Mouse (Mus musculus) forebrain, embryonic 10.5 days (tissue): ENCODE data around the gene Rreb1. TPM values are rescaled to one million over a fixed set of nuclear protein-coding genes. Genes with fewer than 3 reads are reported as not detected.
"Not testable (repeated sequence)": the region's sequence is repeated elsewhere in the genome, so short reads cannot be mapped to it uniquely, and the experiment has no call there.

Experiments
- DNase-seq: peaks from one replicate; pipeline ENCODE4 v3.0.0-alpha.2; 2017; ENCODE audit warnings: low spot score; ENCODE audit errors: extremely low spot score
- H3K27ac ChIP-seq: fragments of 300-500 bp; sonication (generic); 2 replicates; pipeline ENCODE4 v1.5.1; 2016; ENCODE audit warnings: mild to moderate bottlenecking
- H3K27me3 ChIP-seq: fragments of 300-500 bp; sonication (generic); 2 replicates; pipeline ENCODE4 v1.6.1; 2016; ENCODE audit warnings: mild to moderate bottlenecking; ENCODE audit not compliant: poor library complexity, severe bottlenecking
- H3K36me3 ChIP-seq: fragments of 300-500 bp; sonication (generic); replicated peaks from 2 replicates; pipeline ENCODE4 v1.6.1; 2016; ENCODE audit warnings: mild to moderate bottlenecking, moderate library complexity
- H3K4me1 ChIP-seq: fragments of 300-500 bp; sonication (generic); 2 replicates; pipeline ENCODE4 v1.6.1; 2016
- H3K4me3 ChIP-seq: fragments of 300-500 bp; sonication (generic); 2 replicates; pipeline ENCODE4 v1.5.1; 2016; ENCODE audit warnings: mild to moderate bottlenecking, moderate library complexity
- H3K9me3 ChIP-seq: fragments of 300-500 bp; sonication (generic); 2 replicates; pipeline ENCODE4 v1.6.1; 2016; ENCODE audit warnings: mild to moderate bottlenecking, moderate library complexity
- WGBS: fragments of 180-500 bp; shearing (Covaris S2); methylation state at CpG from one replicate; pipeline ENCODE4 v1.1.7; 2016; 5-methylcytosine and 5-hydroxymethylcytosine counted together
- polyA plus RNA-seq: library from polyadenylated mRNA; unstranded; fragments of >200 nt; fragmentation: Nextera tagmentation; extraction: Ambion mirVana; gene quantifications from 2 replicates; pipeline ENCODE4 v1.2.1, GENCODE M21; 2016

Gene Rreb1
- polyA plus RNA-seq, 1 experiment from 2014 or later: 6.6 TPM

DNA sequence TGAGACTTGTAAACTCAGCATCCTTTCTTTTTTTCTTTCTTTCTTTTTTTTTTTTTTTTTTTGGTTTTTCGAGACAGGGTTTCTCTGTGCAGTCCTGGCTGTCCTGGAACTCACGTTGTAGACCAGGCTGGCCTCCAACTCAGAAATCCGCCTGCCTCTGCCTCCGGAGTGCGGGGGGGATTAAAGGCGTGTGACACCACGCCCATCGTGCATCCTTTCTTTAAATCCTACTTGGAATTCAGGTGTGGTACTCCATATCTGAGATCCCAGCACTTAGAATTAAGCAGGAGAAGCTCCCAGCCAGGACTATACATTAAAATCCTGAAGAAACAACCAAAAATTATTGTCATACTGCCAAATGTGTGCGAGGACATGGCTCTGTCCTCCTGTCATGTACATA is 57.6 kb downstream of the Rreb1 start:
- H3K36me3 ChIP-seq, H3K4me3 ChIP-seq, H3K27ac ChIP-seq, DNase-seq, H3K9me3 ChIP-seq: not testable (repeated sequence)
- Histone ChIP-seq H3K4me1 (peaks cover 31% of the 10 kb centered on the region), H3K27me3 (peaks cover 28% of the 10 kb centered on the region)
- 92% methylated on average over 8 of the region's 9 CpGs for WGBS

DNA sequence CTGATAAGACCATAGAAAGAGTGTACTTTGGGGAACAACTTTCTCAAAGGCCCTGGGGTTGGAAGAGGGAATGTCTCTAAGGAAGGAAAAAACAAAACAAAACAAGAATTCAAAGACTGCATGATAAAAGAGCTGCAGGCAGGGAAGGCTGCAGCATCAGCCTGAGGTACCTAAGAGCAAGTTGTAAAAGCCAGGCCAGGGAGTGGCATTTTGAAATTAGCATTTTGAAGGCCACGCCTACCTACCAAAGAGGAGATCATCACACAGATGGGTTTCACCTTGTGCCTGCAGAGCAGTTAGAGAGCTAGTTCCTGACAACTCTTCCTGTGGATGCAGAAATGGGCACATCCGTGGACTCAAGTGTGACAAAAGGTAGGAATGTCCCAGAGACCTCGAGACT is 59.2 kb downstream of the Rreb1 start:
- peaks cover 5% of the 10 kb centered on the region; the same call in 1 of the 2 replicates for H3K36me3 ChIP-seq
- H3K27ac ChIP-seq: no peak overlapping the region
- peaks cover 15% of the 10 kb centered on the region for H3K4me1 ChIP-seq
- H3K9me3 ChIP-seq: no peaks in the 10 kb centered on the region
- DNase-seq: no peak
- WGBS: 71% methylated on average over 3 of the region's 3 CpGs
- peaks cover 13% of the 10 kb centered on the region for H3K27me3 ChIP-seq
- H3K4me3 ChIP-seq: no peak overlapping the region

DNA sequence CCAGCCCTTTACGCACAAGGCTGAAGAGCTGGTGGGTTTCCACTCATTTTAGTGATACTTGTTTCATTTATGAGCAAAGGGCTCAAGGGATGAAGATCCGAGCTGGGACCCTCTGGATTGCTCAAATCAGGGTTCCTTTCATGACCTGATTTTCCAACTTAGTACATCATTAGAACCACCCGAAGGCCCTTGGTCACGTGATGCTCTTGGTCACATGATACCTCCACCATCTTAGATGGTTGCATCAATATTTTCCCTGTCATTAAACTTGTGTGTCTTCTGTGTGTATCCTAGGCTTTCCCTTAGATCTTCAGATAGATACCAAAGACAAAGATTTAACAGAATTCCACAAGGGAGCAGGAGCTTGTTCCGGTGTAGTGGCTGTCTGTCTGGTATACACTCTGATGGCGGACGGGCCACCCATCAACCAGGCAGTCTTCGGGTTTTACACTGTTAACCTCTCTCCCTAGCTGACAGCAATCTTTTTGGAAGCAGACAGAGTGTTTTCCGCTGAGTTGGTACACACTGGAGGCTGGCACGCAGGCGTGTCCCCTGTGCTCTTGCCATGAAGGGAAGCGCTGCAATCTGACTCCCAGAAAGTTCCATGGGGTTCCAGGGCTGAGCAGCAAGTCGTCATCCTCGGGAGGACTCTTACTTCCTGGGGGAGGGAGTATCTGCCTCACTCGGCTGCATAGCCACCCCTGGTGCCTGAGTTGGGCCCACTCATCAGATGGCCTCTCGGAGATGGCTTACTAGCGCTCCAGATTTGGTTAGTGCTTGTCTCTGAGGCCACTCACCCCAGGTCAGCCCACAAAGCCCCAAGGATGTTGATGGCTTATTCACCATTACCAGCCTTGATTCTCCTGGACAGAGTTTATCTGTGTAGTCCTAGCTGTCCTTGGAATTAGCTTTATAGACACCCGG is 60.3 kb downstream of the Rreb1 start:
- Histone ChIP-seq H3K4me1 (peaks cover 5% of the 10 kb centered on the region), H3K36me3 (peaks cover 5% of the 10 kb centered on the region; the same call in 1 of the 2 replicates), H3K27me3 (peaks cover 1% of the 10 kb centered on the region; the same call in 1 of the 2 replicates), H3K9me3 (no peaks in the 10 kb centered on the region), H3K27ac (no peak overlapping the region), H3K4me3 (no peak overlapping the region)
- no peak for DNase-seq
- 89% methylated on average over 18 of the region's 18 CpGs for WGBS

DNA sequence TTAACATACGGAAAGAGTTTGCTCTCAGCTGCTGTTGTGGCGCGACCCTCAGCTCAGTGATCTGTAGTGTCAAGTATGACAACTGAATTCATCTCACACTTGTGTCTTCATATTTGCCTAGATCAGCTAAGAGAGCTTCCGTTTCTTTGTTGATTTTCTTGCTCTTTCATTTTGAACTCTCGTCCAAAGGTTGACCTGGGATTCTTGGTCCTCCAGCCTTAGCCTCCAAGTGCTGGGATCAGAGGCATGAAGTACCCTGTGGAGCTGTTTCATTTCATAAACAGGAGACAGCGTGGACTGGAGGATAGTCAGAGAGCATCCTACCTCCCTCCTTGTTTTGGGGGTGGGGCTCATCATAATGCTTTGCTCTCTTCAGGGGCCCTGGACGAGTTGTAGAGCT is 65.0 kb downstream of the Rreb1 start:
- DNase-seq: no peak
- Histone ChIP-seq H3K27me3 (no peaks in the 10 kb centered on the region), H3K4me1 (peaks cover 22% of the 10 kb centered on the region), H3K4me3 (no peak overlapping the region), H3K36me3 (peaks cover 5% of the 10 kb centered on the region; the same call in 1 of the 2 replicates), H3K27ac (no peak overlapping the region), H3K9me3 (no peaks in the 10 kb centered on the region)
- 87% methylated on average over 7 of the region's 7 CpGs for WGBS

DNA sequence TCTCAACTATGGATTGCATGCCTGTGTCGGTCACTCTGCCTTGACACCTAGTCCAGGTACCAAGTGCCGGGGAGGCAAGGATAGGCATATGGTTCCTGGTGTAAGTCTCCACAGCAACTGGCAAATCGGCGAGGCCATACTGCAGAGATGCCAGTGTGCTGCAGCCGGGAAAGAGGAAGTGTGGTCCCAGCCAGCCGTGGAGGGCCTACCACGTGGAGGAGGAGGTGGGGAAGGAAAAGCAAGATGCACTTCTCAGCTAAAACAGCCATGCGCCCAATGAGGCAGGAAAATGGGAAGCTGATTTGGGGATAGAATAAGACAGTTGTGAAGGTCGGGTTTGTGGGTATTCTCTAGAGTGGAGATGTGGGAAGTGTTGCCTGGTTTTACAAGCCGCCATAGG is 65.6 kb downstream of the Rreb1 start:
- Histone ChIP-seq H3K9me3 (no peaks in the 10 kb centered on the region), H3K4me3 (no peak overlapping the region), H3K27ac (no peak overlapping the region), H3K36me3 (0 out of 2 replicates have a peak, but pooled peaks cover 2% of the 10 kb centered on the region), H3K27me3 (no peaks in the 10 kb centered on the region), H3K4me1 (peaks cover 22% of the 10 kb centered on the region)
- DNase-seq: no peak
- 85% methylated on average over 10 of the region's 10 CpGs for WGBS

DNA sequence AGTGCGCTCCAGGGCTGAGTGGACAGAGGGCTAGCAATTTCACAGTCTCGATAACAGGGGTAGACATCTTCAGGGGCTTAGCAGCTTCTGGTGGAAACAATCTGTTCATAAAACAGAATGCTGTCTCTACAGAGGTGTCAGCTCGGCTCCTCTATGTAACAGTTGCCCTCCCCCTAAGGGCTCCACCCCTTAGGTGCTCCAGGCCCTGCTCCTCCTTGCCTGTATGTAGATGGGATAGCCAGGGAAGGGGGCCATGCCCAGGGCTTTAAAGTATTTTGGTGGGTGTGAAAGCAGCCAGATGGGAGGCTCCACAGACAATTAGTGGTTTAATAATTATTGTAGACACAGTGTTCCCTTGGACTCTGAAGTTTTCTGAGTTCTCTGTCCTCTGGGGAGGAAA is 67.0 kb downstream of the Rreb1 start:
- no peak for DNase-seq
- H3K27ac ChIP-seq: no peak overlapping the region
- H3K36me3 ChIP-seq: no peaks in the 10 kb centered on the region
- H3K27me3 ChIP-seq: no peaks in the 10 kb centered on the region
- 78% methylated on average over 3 of the region's 3 CpGs for WGBS
- H3K4me3 ChIP-seq: no peak overlapping the region
- H3K4me1 ChIP-seq: peaks cover 22% of the 10 kb centered on the region
- H3K9me3 ChIP-seq: no peaks in the 10 kb centered on the region

DNA sequence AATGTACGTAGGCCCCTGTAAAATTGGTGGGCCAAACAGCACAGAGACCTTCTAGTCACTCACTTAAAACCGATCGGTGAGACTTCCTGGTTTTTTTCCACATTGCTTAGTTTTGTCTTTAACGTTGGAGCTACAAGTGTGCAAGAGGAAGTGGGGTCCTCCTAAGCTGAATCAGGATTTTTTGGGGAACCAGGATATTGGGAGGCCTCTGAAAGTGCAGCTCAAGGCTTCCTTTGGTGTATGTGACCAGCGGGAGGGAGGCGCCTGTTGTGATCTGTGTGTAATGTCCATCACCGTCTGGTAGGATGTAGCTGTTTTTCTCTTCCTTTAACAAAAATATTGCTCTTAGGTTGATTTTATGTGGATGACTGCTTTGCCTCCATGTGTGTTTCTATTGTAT is 67.4 kb downstream of the Rreb1 start:
- Histone ChIP-seq H3K27me3 (no peaks in the 10 kb centered on the region), H3K4me3 (no peak overlapping the region), H3K27ac (no peak overlapping the region), H3K9me3 (no peaks in the 10 kb centered on the region), H3K36me3 (no peaks in the 10 kb centered on the region), H3K4me1 (peaks cover 22% of the 10 kb centered on the region)
- WGBS: 88% methylated on average over 7 of the region's 7 CpGs
- DNase-seq: no peak

DNA sequence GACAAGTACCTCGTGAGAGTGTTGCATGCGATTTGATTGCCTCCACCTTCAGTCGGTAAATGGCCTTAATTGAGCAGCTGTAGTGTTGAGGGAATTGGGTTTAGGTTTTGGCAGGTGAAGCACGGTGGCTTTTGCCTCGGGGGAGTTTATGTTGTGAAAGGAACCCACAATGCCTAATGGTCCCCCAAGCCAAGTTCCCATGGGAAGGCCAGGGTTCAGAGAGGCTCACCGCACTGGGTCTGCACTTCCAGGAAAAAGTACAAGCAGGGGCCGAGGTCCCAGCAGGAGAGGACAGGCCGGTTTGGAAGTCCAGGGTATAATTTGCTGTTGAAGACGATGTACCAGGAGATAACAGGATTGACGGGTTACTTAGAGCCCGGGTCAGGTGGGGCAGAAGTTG is 68.3 kb downstream of the Rreb1 start:
- Histone ChIP-seq H3K27ac (no peak overlapping the region), H3K4me1 (peaks cover 22% of the 10 kb centered on the region), H3K36me3 (no peaks in the 10 kb centered on the region), H3K27me3 (no peaks in the 10 kb centered on the region), H3K4me3 (no peak overlapping the region), H3K9me3 (no peaks in the 10 kb centered on the region)
- DNase-seq: no peak
- WGBS: 81% methylated on average over 11 of the region's 11 CpGs

DNA sequence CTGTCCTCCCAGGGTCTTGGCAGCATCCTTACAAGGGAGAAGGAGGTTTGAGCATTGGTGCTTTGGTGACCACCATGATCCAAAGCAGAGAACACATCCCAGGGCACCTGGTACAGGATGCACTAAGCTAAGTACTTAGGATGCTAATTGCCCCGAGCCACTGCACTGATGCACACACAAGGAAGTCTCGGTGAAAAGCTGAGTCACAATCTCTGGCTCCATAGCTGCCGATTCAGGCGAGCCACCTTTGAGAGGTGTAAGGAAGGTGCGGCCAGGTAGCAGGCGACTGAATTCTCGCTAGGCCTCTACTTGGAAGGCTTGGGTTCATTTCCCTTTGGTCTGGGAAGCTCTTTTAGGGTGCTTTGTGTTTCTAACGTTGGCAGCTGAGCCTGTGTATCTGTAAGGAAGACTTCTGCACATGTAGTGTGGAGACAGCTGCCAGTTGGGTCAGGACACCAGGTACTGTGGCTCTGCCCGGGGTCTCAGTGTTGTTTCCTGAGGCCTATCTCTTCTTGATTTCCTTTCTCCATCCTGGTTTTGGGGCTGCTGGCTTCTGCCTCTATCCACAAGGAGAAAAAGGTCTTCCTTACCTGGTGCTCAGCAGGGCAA is 68.9 kb downstream of the Rreb1 start:
- WGBS: 78% methylated on average over 9 of the region's 9 CpGs
- no peaks in the 10 kb centered on the region for H3K36me3 ChIP-seq
- no peak overlapping the region for H3K27ac ChIP-seq
- no peak overlapping the region for H3K4me3 ChIP-seq
- H3K27me3 ChIP-seq: no peaks in the 10 kb centered on the region
- no peak for DNase-seq
- H3K4me1 ChIP-seq: peaks cover 22% of the 10 kb centered on the region
- H3K9me3 ChIP-seq: no peaks in the 10 kb centered on the region

DNA sequence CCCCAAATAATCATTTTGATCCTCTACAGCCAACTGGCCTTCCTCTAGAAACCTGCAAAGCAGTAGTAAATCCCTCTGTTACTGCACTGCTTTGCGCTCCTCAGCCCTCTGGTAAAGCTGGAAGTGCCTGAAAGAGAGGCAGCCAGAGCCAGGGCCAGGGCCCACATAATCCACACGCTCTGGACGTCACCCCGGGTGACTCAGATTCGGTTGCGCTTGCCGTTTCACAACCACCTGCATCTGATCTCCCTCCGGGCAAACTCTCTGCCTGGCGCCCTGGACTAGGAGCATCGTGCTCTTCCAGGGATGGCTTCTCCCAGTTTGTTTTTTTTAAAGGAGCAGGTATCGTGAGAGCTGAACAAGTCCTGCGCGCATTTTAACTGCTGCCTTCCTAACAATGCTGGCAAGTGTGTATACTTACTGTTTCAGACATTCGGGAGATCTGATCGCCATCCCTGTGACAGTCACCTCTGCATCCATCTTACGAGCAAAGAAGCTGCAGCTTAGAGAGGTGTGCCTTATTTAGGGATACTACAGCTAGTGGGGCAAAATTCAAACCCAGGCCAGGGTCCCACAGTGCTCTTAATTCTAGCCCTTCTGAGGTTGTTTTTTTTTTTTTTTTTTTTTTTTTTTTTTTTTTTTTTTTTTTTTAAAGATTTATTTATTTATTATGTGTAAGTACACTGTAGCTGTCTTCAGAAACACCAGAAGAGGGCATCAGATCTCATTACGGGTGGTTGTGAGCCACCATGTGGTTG is 69.6 kb downstream of the Rreb1 start:
- no peak for DNase-seq
- Histone ChIP-seq H3K36me3 (no peaks in the 10 kb centered on the region), H3K4me1 (peaks cover 22% of the 10 kb centered on the region), H3K27me3 (no peaks in the 10 kb centered on the region), H3K9me3 (no peaks in the 10 kb centered on the region), H3K4me3 (no peak overlapping the region), H3K27ac (no peak overlapping the region)
- 61% methylated on average over 17 of the region's 17 CpGs for WGBS

DNA sequence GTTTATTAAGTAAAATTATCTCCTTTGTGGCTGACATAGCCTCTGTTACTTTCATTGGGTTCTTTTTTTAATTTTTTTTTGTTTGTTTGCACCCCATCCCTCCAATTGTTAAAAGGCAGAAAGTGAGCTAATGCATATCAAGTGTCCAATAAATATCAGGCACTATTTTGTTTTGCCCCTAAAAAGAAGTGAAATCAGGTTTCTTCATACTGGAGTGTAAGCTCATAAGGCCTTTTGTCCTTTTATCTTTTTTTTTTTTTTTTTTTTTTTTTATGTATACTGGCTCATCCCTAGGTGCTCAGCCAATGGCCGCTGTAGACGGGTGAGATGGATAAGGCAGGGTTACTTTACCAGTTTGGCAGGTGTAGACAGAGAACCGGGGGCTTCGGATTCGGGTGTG is 70.2 kb downstream of the Rreb1 start:
- H3K27ac ChIP-seq: no peak overlapping the region
- peaks cover 25% of the 10 kb centered on the region for H3K4me1 ChIP-seq
- no peaks in the 10 kb centered on the region for H3K27me3 ChIP-seq
- DNase-seq: no peak
- no peak overlapping the region for H3K4me3 ChIP-seq
- H3K9me3 ChIP-seq: no peaks in the 10 kb centered on the region
- WGBS: 81% methylated on average over 5 of the region's 5 CpGs
- H3K36me3 ChIP-seq: no peaks in the 10 kb centered on the region

DNA sequence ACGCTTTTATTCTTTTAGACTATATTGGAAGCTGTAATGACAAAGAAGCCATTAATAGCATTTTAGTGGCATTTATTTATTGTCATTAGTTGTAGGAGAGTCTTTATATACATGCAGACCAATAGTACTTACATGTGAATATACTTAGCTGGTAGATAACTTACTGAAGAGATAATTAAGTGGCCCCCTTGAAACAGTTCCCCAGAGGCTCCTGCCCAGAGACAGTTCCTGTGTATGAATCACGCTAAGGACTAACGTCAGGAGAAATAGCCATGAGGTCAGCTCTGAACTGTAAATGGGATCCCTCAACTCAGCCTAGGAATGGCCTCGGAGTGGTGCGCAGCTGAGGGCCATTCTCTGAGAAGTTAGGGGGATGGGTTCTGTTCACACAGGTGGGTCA is 73.4 kb downstream of the Rreb1 start:
- H3K4me1 ChIP-seq: peaks cover 40% of the 10 kb centered on the region
- H3K4me3 ChIP-seq: no peak overlapping the region
- WGBS: 86% methylated on average over 5 of the region's 5 CpGs
- no peak overlapping the region for H3K27ac ChIP-seq
- H3K36me3 ChIP-seq: no peaks in the 10 kb centered on the region
- H3K27me3 ChIP-seq: peaks cover 10% of the 10 kb centered on the region
- no peaks in the 10 kb centered on the region for H3K9me3 ChIP-seq
- no peak for DNase-seq

DNA sequence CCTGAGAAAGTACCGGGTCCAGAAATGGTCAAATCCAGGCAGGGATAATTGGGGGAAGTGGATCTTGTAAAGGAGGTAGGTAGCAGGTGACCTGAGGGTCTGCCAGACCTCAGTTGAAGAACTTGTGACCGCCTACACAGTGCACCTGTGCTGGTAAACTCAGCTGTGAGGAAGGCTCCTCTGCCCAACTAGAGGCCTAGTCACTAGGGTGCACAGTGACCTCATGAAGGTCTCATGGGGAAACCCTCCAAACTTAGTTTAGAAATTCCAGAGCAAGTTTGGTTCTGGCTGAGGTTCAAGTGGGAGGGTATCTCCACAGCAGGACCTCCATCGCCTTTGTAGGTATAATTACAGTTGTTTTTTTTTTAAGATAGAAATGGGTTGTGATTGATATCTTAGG is 74.7 kb downstream of the Rreb1 start:
- Histone ChIP-seq H3K27me3 (peaks cover 14% of the 10 kb centered on the region), H3K27ac (no peak overlapping the region), H3K4me3 (no peak overlapping the region), H3K4me1 (peaks cover 40% of the 10 kb centered on the region), H3K9me3 (no peaks in the 10 kb centered on the region), H3K36me3 (no peaks in the 10 kb centered on the region)
- DNase-seq: no peak
- 88% methylated on average over 3 of the region's 3 CpGs for WGBS
